Mouse (Mus musculus) brown adipose tissue, adult 24 weeks (tissue): Measurements from ENCODE around the gene 1110032A03Rik. TPM values are rescaled to one million over a fixed set of nuclear protein-coding genes. Genes with fewer than 3 reads are reported as not detected.

ENCODE experiments used
- H3K27ac ChIP-seq: fragments of 200-500 bp; replicated peaks from 2 replicates; pipeline ENCODE4 v1.5.1; 2012; ENCODE audit warnings: low read depth, mild to moderate bottlenecking, low read length
- H3K4me1 ChIP-seq: fragments of 200-500 bp; 2 replicates; pipeline ENCODE4 v1.6.1; 2012; ENCODE audit warnings: low read length, mixed read lengths; ENCODE audit not compliant: control insufficient read depth, insufficient read depth, insufficient read length
- H3K4me3 ChIP-seq: fragments of 200-500 bp; 2 replicates; pipeline ENCODE4 v1.5.1; 2012; ENCODE audit warnings: low read depth, mild to moderate bottlenecking, low read length, moderate library complexity; ENCODE audit not compliant: insufficient read depth
- polyA plus RNA-seq: library from polyadenylated mRNA; stranded (reverse); fragments of >200 nt; gene quantifications from 2 replicates; pipeline ENCODE4 v1.2.4, GENCODE M21; 2012; ENCODE audit not compliant: missing spikeins, insufficient read depth, insufficient read length

1110032A03Rik gene
- polyA plus RNA-seq, 1 experiment = 331 TPM

DNA sequence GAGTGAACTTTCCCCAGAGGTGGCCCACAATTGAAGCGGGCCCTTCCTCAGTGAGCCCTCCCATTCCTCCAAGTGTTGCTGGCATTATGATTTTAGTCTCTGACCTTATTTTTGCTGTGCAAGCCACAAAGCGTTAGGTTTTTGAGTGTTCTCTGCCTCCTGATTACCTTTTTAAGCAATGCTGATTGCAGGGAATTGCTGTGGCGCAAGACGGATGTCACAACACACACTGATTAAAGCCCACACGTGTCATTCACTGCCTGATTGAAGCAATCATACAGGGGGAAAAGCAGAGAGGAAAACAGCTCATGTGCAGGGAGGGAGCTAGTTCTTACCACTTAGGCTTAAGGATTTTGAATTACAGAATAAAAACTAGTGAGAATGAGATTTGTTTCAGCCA lies 23.0 kb upstream of the 1110032A03Rik start:
- no peak overlapping the region for H3K4me3 ChIP-seq
- H3K27ac ChIP-seq = peak overlapping the region; percentile 98
- peaks cover 14% of the 10 kb centered on the region for H3K4me1 ChIP-seq

DNA sequence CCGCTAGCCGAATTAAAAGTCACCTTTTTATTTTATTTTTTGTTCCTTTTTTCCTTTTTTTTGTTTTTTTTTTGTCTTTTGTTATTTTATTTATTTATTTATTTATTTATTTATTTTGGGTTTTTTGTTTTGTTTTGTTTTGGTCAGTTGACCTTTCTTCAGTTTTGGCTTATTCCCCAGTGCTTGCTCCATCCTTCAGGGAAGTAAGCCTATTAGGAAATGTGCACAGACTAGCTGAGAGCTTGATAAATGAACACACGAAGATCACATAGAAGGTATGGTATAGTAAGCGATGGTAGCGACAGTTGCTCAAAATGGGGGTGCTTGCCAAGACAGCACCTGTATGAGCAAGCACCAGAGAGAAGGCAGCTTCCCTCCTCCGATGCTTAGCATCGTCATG lies 22.3 kb upstream of the 1110032A03Rik start:
- H3K4me3 ChIP-seq = no peak overlapping the region
- peak overlapping the region; percentile 98 for H3K27ac ChIP-seq
- H3K4me1 ChIP-seq = peaks cover 12% of the 10 kb centered on the region

DNA sequence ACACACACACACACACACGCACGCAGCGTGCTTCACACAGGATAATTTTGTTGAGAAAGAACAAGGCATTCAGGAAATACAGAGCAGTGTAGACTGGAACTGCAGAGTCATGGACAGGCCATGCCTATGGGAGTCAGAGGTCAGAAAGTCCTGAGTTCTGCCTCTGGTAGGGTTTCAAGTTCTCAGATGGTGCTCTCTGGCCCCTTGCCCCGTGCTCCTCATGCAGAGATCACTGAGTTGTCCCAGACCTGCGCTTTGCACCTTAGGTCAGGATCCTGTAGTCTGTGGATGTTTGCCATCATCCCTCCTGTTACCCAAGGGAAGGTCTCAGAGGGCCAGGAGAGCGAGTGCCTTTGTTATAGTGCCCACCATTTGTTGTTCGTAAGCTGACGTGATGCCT lies 21.5 kb upstream of the 1110032A03Rik start:
- Histone ChIP-seq H3K27ac (peak overlapping the region; percentile 87), H3K4me1 (peaks cover 12% of the 10 kb centered on the region), H3K4me3 (no peak overlapping the region)

DNA sequence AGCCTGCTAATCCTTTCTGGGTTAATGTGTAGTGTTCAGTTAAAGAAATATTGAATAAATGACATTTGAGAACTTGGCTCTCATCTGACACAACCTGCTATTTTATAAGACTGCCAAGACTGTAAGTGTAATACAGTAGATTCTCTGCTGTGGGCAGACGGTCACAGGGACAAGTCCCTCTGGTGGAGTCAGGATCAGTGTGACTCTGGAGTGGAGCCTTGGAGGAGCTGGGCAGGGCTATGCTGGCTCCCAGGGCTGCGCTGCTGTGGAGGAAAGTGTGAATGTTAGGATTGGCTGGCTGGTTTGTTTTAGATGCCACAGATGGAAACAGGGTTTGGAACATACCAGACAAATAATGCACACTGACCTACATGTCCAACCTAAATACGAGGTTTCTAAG lies 19.9 kb upstream of the 1110032A03Rik start:
- H3K27ac ChIP-seq = no peak overlapping the region
- no peak overlapping the region for H3K4me3 ChIP-seq
- peaks cover 12% of the 10 kb centered on the region for H3K4me1 ChIP-seq

DNA sequence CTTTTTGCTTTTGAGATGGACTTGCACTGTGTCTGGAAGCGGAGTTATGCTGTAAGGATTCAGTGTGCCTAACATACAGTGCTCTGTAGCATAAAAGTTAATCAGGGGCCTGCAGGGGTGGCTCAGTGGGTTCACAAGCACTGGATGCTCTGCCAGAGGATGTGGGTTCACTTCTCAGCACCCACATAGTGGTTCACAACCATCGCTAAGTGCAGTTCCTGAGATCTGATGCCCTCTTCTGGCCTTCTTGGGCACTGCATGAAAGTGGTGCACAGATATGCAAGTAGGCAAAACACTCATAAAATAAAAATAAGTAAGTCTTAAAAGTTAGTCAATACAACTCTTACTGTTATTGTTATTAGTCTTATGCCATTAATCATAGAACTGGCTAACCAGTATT lies 6.8 kb upstream of the 1110032A03Rik start:
- H3K4me1 ChIP-seq = no peaks in the 10 kb centered on the region
- H3K27ac ChIP-seq = no peak overlapping the region
- no peak overlapping the region for H3K4me3 ChIP-seq

DNA sequence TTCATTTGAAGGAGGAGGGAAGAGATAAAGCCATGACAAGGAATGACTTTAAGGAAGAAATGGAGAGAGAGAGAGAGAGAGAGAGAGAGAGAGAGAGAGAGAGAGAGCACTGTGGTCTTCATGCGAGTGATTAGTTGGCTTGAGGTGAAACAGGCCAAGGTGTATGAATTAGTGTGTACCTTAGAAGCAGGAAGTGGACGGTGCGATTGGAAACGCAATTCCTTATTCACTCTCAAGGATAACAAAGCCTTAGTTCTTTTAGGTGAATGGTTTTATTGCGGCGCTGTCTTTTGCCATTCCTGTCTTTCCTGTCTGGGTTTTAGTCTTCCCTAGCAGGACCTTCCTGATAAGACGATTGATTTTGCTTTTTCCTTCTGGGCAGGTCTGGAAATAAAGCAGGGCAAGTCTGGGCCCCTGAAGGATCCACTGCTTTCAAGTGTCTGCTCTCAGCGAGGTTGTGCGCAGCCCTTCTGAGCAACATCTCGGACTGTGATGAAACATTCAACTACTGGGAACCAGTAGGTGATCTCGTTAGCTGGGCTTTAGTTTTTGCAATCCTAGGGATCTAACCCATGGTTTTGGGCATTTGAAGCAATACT lies 941 bp upstream of the 1110032A03Rik start:
- Histone ChIP-seq H3K4me3 (peak overlapping the region; percentile 67), H3K4me1 (no peaks in the 10 kb centered on the region), H3K27ac (no peak overlapping the region)

DNA sequence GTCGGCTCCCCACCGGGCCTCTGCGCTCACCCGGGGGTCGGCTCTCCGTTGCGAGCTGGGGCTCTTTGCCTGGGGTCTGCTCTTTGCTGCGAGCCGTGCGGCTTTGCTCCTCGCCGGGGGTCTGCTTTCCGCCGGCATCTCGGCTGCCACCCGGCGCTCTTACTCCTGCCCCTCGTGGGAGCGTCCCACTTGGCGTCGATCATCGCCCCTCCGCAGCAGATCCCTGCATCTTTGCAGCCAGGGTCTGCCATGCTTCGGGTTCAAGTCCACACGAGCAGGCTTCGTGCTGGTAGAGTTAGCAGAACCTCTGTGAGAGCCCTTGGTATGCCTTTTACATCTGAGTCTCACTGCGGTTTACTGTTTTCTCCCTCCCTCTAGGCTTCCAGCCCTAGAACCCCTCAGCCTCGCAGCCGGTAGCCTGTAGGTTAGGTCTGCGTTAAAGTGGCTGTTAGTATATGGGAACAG lies 374 bp upstream of the 1110032A03Rik start:
- H3K27ac ChIP-seq = no peak overlapping the region
- H3K4me1 ChIP-seq = no peaks in the 10 kb centered on the region
- H3K4me3 ChIP-seq = peak overlapping the region; percentile 67

DNA sequence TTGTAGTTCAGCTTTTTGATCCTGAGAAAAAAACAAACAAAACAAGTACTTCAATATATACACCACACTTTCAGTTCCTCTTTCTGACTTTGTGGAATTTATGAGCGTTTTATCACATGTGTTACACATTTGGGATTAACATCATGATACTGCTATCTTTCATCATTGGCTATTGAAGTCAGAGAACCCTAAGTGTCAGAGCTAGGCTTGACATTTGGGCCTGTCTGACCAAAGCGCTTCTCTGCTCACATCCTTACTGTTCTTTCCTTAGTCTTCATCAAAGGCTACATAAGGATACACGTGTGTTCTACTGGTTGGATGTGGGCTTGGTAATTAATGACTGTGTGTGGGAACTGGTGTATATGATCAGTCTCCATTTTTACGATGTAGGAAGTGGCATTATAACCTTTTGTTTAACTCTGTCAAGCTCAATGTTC lies 1.3 kb downstream of the 1110032A03Rik start:
- Histone ChIP-seq H3K4me1 (no peaks in the 10 kb centered on the region), H3K4me3 (no peak overlapping the region), H3K27ac (no peak overlapping the region)

DNA sequence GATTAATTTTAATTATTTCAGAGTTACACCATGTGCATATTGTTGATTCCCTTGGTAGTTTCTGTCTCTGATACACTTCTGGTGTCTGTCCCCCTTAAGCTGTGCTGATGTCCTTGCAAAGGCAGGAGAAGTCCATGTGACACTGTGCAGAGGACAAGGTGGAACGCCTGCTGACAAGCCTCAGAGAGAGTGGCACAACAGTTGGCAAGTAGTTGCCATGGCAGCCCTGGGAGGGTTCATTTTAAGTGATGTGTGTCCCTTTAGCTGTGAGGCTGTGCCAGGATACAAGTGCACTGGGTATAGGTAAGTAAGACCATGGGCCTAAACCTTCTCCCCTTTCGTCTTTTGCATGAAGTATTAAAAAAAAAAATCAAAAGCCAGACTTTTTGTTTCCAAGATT lies 5.3 kb downstream of the 1110032A03Rik start:
- H3K27ac ChIP-seq = no peak overlapping the region

DNA sequence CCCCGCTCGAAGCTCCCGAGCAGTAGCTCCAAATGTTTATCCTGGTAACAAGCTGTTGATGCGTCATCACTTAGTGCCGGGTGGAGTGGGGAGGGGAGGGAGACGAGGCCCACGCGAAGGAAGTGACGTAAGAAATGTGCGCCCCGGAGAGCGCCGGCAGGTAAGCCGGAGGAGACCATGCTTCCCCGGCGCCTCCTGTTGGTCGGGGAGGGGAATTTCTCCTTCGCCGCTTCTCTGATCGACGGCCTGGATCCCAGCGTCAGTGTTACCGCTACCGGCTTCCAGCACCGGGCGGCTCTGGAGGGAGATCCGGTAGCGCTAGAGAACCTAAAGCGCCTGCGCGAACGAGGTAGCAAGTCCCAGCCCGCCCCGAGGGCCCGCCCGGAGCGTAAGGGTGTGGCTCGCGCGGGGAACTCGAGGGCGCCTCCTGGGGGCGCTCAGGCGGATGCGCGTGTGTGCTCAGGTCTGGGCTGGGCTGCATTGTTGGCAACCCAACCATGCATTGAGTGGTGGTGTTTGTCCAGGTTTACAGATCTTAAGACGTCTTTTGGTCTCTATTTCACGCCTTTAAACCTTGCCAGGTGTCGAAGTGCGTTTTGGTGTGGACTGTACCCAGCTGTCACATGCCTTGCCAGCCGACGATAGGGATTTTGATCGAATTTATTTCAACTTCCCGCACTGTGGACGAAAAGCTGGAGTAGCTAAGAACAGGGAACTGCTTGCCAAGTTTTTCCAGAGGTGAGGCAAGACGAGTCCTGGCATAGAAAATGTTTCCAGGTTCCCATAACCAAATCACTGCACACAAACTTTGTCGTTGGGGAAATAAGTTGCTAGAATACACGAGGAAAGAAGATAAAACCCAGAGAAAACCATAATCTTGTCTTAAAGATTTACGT lies 7.0 kb downstream of the 1110032A03Rik start, which contains the start of gene Fdxacb1:
Fdxacb1 (plus strand) TSS at position 130 of the 896 bp plus-strand sequence.
- Histone ChIP-seq H3K4me1 (no peaks in the 10 kb centered on the region), H3K4me3 (peak within 1 kb of the TSS; percentile 77), H3K27ac (peak within 1 kb of the TSS; percentile 94)

More for the DNA sequence above, 5.3 kb downstream of the 1110032A03Rik start:
- no peak overlapping the region for H3K4me3 ChIP-seq
- H3K4me1 ChIP-seq = no peaks in the 10 kb centered on the region

DNA sequence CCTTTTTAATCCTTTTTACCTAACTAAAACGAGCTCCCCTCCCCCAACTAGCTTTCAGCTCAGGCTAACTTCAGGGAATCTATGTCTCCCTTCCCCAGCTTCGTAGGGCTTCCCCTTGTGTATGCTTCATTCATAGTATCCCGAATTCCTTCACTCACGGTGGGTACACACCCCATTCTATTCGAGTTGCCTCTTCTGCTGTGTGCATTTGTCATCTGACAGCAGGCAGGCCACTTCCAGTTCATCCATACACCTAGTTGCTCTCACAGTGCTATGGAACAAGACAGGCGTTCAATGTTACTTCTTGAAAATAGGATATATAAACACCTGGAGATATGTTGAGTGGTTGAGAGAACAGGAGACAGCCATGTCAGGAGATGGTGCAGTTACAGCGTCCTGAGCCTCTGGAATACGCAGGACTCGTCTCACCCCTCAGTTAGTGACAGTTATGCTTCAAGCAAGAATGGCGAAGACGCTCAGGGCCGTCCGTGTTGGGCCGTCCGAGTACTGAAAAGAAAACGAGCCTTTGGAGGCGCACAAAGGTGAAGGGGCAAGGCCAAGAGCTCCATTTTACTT lies 7.7 kb downstream of the 1110032A03Rik start:
- Histone ChIP-seq H3K27ac (peak overlapping the region; percentile 79), H3K4me1 (no peaks in the 10 kb centered on the region), H3K4me3 (peak overlapping the region; percentile 68)

DNA sequence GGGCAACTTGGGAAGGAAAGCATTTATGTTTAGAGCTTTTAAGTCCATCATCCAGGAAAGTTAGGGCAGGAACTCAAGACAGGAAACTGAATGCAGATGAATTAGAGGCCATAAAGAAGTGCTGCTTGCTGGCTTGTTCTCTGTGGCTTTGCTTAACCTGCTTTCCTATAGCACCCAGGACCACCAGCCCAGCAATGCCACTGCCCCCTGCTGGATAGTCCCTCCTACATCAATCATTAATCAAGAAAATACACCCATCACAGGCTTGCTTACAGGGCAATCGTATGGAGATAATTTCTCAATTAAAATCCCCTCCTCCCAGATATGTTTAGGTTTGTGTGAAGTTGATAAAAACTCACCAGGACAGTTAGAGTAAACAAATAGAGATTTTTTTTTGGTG lies 12.0 kb downstream of the 1110032A03Rik start:
- H3K4me1 ChIP-seq = no peaks in the 10 kb centered on the region

DNA sequence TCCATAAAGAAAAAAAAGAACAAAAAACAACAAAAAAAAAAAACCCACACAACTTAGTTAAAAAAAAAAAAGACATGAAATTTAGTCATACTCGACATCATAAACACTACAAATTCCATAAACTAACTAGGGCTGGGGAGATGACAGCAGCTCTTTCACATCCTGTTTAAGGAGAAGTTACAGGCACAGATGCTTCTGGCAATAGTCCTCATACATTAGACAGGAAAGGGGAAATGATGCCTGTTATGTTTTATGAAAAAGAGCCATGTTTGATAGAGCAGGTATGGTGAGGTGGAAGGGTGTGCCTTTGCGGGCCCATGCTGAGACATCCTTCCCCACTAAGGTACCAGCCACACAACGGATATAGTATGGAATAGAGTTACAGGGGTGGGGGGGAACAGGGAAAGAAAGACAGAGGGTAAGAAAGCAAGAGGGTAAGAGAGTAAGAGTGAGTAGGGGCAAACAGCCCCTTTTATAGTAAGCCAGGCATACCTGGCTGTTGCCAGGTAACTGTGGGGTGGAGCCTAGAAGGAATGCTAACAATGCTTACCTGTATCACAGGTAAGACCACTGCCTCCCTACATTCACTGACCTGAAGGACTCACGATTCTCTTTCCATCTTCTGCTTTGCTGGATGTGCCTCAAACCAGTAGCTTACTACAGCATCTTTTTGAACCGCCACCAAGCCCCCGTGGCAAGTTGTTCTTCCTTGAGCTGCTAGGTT lies 13.6 kb downstream of the 1110032A03Rik start:
- H3K4me1 ChIP-seq = no peaks in the 10 kb centered on the region
- H3K27ac ChIP-seq = no peak overlapping the region
- H3K4me3 ChIP-seq = no peak overlapping the region

More for the DNA sequence above, 12.0 kb downstream of the 1110032A03Rik start:
- H3K4me3 ChIP-seq = no peak overlapping the region
- H3K27ac ChIP-seq = no peak overlapping the region

DNA sequence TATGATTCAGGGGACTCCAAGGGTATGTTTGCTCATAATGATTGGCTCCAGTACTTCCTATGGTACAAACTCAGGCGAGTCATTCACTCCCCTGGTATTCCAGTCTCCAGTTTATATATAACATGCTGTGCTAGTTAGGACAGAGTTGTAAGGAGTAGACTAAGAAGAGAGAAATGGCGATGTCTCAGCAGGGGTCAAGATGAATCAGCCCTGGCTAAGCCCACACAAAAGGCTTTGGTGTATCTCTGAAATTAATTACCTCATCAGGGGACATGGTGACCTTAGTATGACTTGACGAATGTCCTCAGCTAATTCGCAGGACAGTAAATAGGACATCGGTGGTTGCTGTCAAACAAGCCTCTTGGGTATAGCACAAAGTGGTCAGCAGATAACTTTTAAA lies 18.6 kb downstream of the 1110032A03Rik start:
- Histone ChIP-seq H3K4me3 (no peak overlapping the region), H3K27ac (no peak overlapping the region)

DNA sequence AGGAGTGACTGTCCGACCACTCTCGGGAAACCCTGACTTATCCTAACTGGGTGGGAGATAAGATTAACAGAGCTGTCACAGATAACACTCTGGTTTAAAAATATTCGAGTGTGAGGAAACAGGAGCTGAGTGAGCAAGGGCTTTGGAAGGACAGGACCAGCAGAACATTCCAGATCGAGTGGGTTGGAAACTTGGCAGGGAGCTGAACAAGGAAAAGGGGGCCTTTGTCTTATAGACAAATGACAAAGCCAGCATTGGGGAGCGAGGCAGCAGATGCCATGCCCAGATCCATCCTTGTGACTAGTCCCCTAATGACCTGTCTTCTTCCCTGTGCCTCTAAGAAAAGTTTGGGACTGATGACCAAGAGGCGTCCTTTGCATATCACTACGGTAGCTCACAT lies 21.4 kb downstream of the 1110032A03Rik start:
- H3K27ac ChIP-seq = no peak overlapping the region
- peak overlapping the region; percentile 37 for H3K4me3 ChIP-seq
- H3K4me1 ChIP-seq = no peaks in the 10 kb centered on the region

More for the DNA sequence above, 18.6 kb downstream of the 1110032A03Rik start:
- H3K4me1 ChIP-seq = no peaks in the 10 kb centered on the region
